Mouse (Mus musculus) forebrain, embryonic 12.5 days (tissue): Measurements from ENCODE around the gene Prep. TPM values are rescaled to one million over a fixed set of nuclear protein-coding genes. Genes with fewer than 3 reads are reported as not detected.

ENCODE experiments used
- ATAC-seq: fragments of 200-750 bp; cut with Nextera tagmentation; 2 replicates; pipeline ENCODE4 v1.8.0; 2017; ENCODE audit warnings: moderate TSS enrichment; ENCODE audit not compliant: low FRiP score
- H3K27ac ChIP-seq: fragments of 300-500 bp; sonication (generic); 2 replicates; pipeline ENCODE4 v1.5.1; 2016; ENCODE audit warnings: mild to moderate bottlenecking
- H3K27me3 ChIP-seq: fragments of 300-500 bp; sonication (generic); 2 replicates; pipeline ENCODE4 v1.6.1; 2016; ENCODE audit warnings: mild to moderate bottlenecking
- H3K36me3 ChIP-seq: fragments of 300-500 bp; sonication (generic); replicated peaks from 2 replicates; pipeline ENCODE4 v1.6.1; 2016; ENCODE audit warnings: mild to moderate bottlenecking
- H3K4me1 ChIP-seq: fragments of 300-500 bp; sonication (generic); 2 replicates; pipeline ENCODE4 v1.6.1; 2016
- H3K4me2 ChIP-seq: fragments of 300-500 bp; sonication (generic); 2 replicates; pipeline ENCODE4 v1.6.1; 2016; ENCODE audit warnings: mild to moderate bottlenecking, moderate library complexity
- H3K4me3 ChIP-seq: fragments of 300-500 bp; sonication (generic); replicated peaks from 2 replicates; pipeline ENCODE4 v1.5.1; 2016; ENCODE audit warnings: mild to moderate bottlenecking
- H3K9ac ChIP-seq: fragments of 300-500 bp; sonication (generic); 2 replicates; pipeline ENCODE4 v1.6.1; 2016; ENCODE audit warnings: mild to moderate bottlenecking
- H3K9me3 ChIP-seq: fragments of 300-500 bp; sonication (generic); 2 replicates; pipeline ENCODE4 v1.6.1; 2016
- WGBS: fragments of 180-500 bp; shearing (Covaris S2); methylation state at CpG from one replicate; pipeline ENCODE4 v1.1.7; 2016; 5-methylcytosine and 5-hydroxymethylcytosine counted together
- polyA plus RNA-seq: library from polyadenylated mRNA; unstranded; fragments of >200 nt; fragmentation: Nextera tagmentation; extraction: Ambion mirVana; gene quantifications from 2 replicates; pipeline ENCODE4 v1.2.1, GENCODE M21; 2016

Gene Prep
- polyA plus RNA-seq, 1 experiment from 2014 or later: 23.7 TPM

DNA sequence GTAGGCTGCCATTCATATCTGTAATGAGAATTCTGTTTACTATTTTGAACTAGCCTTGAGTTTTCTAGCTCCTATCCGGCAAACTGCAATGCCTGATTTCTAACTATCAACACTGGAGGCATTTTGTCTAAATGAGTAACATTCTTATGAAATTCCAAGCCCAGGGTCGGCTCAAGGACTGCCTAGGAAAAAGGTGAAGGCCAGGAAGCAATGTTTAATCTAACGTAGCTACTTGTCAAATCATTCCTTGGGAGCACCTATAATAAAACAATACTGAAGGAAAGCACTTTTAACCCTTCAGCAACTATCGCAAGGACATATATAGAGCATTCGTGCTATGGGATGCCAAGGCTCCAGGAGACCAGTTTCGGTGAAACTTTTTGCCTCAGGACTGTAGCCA lies 8.6 kb upstream of the Prep start:
- H3K9me3 ChIP-seq: no peaks in the 10 kb centered on the region
- H3K4me3 ChIP-seq: no peak overlapping the region
- H3K36me3 ChIP-seq: no peaks in the 10 kb centered on the region
- H3K27me3 ChIP-seq: no peaks in the 10 kb centered on the region
- no peak for ATAC-seq
- H3K9ac ChIP-seq: no peak overlapping the region
- H3K27ac ChIP-seq: no peak overlapping the region
- H3K4me1 ChIP-seq: no peaks in the 10 kb centered on the region
- WGBS: 92% methylated on average over 6 of the region's 6 CpGs
- no peak overlapping the region for H3K4me2 ChIP-seq

DNA sequence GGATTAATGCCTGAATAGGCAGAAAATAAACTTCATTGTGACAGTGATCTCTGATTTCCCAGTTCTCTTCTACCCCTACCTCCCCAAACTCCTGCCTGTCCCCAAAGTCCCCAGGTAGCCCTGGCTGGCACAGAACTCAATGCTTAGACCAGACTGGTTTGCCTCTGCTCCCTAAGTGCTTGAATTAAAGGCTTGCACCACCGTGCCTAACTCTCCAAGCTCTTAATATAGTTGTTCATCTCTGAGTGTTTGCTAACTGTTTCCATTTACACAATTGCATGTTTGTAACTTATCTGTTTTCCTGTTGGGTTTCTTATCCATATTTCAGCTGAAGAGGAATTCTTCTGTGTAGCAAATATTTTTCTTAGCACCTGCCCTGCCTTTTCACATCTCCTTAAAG lies 6.2 kb upstream of the Prep start:
- Histone ChIP-seq H3K4me2 (no peak overlapping the region), H3K9ac (no peak overlapping the region)
- ATAC-seq: no peak

DNA sequence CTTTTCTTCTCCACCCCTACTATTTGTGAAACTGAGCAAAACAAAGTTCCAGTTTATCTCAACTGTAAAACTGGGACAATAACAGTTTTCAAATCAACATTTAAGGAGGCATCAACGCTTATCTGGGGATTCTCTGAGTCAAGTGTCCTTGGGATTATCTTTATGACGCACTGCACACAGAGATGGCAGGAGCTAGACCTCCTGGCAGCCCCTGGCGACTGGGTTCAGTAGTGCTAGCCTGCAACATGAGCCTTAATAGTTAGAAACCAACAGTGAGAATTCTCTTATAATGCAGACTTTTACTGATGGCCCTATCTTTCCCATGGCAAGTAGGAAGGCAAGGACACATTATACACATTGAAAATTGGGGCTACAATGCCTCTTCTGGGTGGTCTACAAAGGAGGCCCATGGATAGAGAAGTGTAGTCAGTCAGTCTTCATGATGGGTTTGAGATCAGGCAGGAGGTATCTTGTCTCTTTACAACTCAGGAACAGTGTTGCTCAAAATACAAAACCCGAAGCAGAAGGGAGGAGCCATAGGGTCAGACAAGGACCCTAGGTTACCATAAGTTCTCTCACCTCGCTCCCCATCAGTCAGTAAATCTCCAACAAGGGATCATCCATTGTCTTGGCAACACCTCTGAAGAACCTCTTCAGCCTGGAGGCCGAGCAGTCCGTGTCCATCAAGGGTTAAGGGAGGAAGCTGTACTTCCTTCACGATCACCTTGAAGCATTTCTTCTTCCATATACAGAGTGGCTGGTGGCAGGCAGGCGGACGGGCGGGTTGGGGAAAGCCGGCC lies 672 bp upstream of the Prep start:
- 18% methylated on average over 12 of the region's 12 CpGs for WGBS
- Histone ChIP-seq H3K4me3 (peak overlapping the region; percentile 92), H3K36me3 (no peaks in the 10 kb centered on the region), H3K27me3 (no peaks in the 10 kb centered on the region), H3K27ac (peak overlapping the region; percentile 85), H3K9me3 (no peaks in the 10 kb centered on the region), H3K4me1 (peaks cover 31% of the 10 kb centered on the region), H3K9ac (peak overlapping the region; percentile 91), H3K4me2 (peak overlapping the region; percentile 66)
- 0 out of 2 replicates have a peak, but pooled peaks have one; percentile 12 for ATAC-seq

More for the DNA sequence above, 6.2 kb upstream of the Prep start:
- H3K4me3 ChIP-seq: no peak overlapping the region
- 79% methylated on average over 1 of the region's 1 CpGs for whole genome bisulfite sequencing
- no peaks in the 10 kb centered on the region for H3K4me1 ChIP-seq
- no peaks in the 10 kb centered on the region for H3K9me3 ChIP-seq
- no peaks in the 10 kb centered on the region for H3K36me3 ChIP-seq
- H3K27me3 ChIP-seq: no peaks in the 10 kb centered on the region
- H3K27ac ChIP-seq: no peak overlapping the region

DNA sequence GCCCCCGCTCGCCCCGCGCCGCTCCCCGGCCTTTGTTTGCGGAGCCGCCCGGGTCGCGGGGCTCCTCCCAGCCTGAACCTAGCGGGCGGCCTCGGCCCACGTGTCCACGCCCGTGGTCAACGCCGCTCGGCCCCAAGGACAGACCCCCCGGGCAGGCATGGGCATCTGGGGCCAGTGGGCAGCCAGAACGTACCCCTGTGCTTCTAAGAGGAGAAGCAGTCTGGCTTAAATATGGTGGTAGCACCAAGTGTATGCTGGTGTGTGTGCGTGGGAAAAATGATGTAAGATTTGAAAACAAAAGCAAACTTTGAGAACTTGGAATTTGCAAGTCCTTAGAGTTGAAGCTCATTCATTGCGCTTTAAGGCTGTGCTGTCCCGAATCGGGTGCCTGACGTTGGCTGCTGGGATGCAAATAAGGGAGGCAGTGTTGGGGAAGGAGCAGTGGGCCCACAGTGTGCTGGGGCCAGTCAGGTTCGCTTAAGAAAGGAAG lies 478 bp downstream of the Prep start:
- peaks cover 34% of the 10 kb centered on the region for H3K4me1 ChIP-seq
- H3K36me3 ChIP-seq: peaks cover under 1% of the 10 kb centered on the region; the same call in 1 of the 2 replicates
- no peaks in the 10 kb centered on the region for H3K27me3 ChIP-seq
- H3K27ac ChIP-seq: peak overlapping the region; percentile 85
- H3K9me3 ChIP-seq: no peaks in the 10 kb centered on the region
- H3K4me2 ChIP-seq: peak overlapping the region; percentile 66
- peak overlapping the region; percentile 92 for H3K4me3 ChIP-seq
- WGBS: under 1% methylated on average over 28 of the region's 28 CpGs
- peak; percentile 74 for ATAC-seq
- H3K9ac ChIP-seq: peak overlapping the region; percentile 91

DNA sequence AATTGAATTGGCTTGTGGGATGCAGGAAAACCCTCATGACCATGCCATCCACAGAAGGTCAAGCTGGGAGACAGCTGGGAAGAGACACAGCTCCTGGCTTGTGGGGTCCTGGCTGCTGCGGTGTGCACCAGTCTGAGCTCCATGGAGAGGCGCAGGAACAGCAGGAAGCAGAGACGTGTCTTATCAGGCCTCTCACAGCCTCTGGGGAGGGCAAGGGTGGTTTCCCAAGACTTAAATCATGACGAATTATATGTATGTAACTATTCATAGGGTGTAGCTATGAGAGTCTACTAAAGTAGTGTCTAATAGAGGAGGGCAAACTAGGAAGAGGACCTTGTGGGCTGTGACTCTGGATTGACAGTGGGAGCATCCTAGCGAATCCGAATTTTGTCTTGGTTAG lies 2.6 kb downstream of the Prep start:
- ATAC-seq: no peak
- Histone ChIP-seq H3K9me3 (no peaks in the 10 kb centered on the region), H3K4me3 (no peak overlapping the region), H3K4me1 (peaks cover 39% of the 10 kb centered on the region), H3K4me2 (no peak overlapping the region), H3K27ac (no peak overlapping the region), H3K27me3 (no peaks in the 10 kb centered on the region), H3K9ac (no peak overlapping the region), H3K36me3 (peaks cover 9% of the 10 kb centered on the region; the same call in 1 of the 2 replicates)
- 91% methylated on average over 6 of the region's 6 CpGs for WGBS

GRCm38 (mm10) chr10:45070362-45070761 lies 3.4 kb downstream of the Prep start:
- WGBS: 85% methylated on average over 5 of the region's 5 CpGs
- H3K27me3 ChIP-seq: no peaks in the 10 kb centered on the region
- peaks cover 9% of the 10 kb centered on the region; the same call in 1 of the 2 replicates for H3K36me3 ChIP-seq
- H3K27ac ChIP-seq: no peak overlapping the region
- no peak overlapping the region for H3K4me2 ChIP-seq
- ATAC-seq: no peak
- no peaks in the 10 kb centered on the region for H3K9me3 ChIP-seq
- H3K9ac ChIP-seq: no peak overlapping the region
- H3K4me1 ChIP-seq: peaks cover 43% of the 10 kb centered on the region
- H3K4me3 ChIP-seq: no peak overlapping the region

DNA sequence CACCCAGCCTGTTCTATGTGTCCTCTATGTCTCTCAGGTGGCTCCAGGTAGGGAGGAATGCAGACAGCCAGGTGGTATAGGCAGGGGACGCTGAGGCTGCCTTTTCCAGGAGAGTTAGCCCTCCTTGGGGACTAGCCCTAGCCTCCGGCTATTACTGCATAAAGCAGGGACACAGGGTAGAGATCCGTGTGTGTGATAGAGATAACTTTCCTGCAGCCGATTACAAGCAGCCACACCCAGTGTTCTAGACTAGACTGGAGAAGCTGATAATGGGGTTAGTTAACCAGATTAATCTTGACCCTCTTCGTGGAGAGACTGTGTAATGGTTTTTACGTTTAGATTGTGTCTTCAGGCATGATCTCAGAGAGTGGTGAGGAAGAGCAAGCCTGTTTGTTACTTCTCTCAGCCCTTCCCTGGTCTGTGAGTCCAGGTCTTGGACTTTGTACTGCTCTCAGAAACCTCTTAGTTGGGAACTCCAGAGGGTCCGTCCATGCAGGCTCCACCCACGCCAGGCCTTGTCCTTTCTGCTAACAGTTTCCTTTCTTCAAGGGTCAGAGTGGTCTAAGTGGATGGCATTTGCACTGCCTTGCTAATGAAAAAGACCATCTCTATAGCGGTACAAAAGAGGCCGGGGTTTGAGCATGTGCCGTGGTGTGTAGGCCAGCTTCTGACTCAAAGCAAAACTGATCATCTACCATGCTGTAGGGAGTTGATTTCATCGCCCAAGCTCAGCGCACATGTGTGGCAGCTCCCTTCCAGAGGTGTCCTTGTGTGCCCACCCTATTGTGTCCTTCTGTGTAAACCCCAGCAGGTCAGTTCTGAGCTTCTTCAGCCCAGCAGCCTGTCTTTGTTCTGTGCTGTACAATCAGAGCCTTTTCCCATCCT lies 4.2 kb downstream of the Prep start:
- Histone ChIP-seq H3K4me3 (no peak overlapping the region), H3K36me3 (peaks cover 9% of the 10 kb centered on the region; the same call in 1 of the 2 replicates), H3K9ac (no peak overlapping the region), H3K4me1 (peaks cover 50% of the 10 kb centered on the region), H3K27ac (no peak overlapping the region), H3K27me3 (no peaks in the 10 kb centered on the region), H3K4me2 (no peak overlapping the region), H3K9me3 (no peaks in the 10 kb centered on the region)
- no peak for ATAC-seq
- WGBS: 80% methylated on average over 13 of the region's 13 CpGs

DNA sequence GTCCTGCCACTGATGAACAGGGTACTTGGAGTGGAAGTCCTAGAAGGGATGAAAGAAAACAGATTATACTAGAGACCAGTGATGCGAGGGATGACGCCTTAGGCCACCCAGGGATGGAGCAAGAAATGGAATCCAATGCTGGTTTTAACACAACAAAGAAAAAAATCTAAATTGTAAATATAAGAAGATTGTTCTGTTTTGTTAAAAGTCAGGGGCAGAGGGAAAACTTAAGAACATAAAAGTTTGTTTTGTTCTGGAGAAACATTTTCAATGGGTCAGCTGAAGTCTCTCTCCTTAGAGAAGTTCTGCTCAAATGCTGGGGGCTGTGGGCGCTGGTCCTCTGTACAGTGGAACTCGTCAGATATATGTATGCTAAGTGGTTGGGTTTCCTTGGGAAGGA lies 5.3 kb downstream of the Prep start:
- peaks cover 50% of the 10 kb centered on the region for H3K4me1 ChIP-seq

GRCm38 (mm10) chr10:45074543-45074942 lies 7.5 kb downstream of the Prep start:
- 39% methylated on average over 6 of the region's 6 CpGs for whole genome bisulfite sequencing
- H3K27ac ChIP-seq: no peak overlapping the region
- peaks cover 33% of the 10 kb centered on the region for H3K4me1 ChIP-seq
- peaks cover 12% of the 10 kb centered on the region; the same call in 1 of the 2 replicates for H3K36me3 ChIP-seq
- peak; percentile 47; the same call in 1 of the 2 replicates for ATAC-seq
- H3K4me3 ChIP-seq: no peak overlapping the region
- H3K4me2 ChIP-seq: no peak overlapping the region
- H3K9me3 ChIP-seq: no peaks in the 10 kb centered on the region
- H3K27me3 ChIP-seq: no peaks in the 10 kb centered on the region
- H3K9ac ChIP-seq: no peak overlapping the region

More for the DNA sequence above, 5.3 kb downstream of the Prep start:
- Histone ChIP-seq H3K4me3 (no peak overlapping the region), H3K9ac (no peak overlapping the region), H3K36me3 (peaks cover 9% of the 10 kb centered on the region; the same call in 1 of the 2 replicates), H3K27me3 (no peaks in the 10 kb centered on the region), H3K27ac (no peak overlapping the region), H3K4me2 (no peak overlapping the region), H3K9me3 (no peaks in the 10 kb centered on the region)
- ATAC-seq: no peak
- 90% methylated on average over 4 of the region's 4 CpGs for WGBS

DNA sequence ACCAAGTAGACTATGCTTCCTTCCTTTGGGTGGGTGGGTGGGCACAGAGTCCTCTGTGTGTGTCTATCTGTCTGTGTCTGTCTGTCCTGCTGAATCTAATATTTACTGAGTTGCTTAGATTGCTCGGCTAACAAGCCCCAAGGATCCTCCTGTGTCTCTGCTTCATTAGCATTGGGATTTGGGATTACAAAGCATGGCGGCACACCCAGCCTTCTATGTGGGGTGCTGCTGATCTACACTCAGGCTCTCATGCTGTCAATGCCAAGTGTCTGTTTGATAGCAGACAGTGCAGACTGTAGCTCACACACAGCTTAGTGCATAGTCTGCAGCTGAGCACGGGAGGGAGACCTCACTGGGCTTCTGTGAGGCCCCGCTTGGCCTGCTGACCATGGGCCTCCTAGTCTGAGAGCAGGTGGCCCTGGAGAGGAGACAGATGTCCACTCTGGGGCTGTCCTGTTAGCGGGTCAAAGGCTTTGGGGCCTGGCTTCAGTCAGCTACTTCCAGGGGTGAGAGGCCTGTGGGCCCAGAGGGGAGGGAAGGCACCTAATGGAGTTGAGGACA lies 8.6 kb downstream of the Prep start:
- H3K4me1 ChIP-seq: peaks cover 30% of the 10 kb centered on the region
- no peak for ATAC-seq
- 74% methylated on average over 5 of the region's 5 CpGs for WGBS
- no peak overlapping the region for H3K9ac ChIP-seq
- no peak overlapping the region for H3K4me2 ChIP-seq
- H3K36me3 ChIP-seq: peaks cover 19% of the 10 kb centered on the region; the same call in 1 of the 2 replicates
- no peaks in the 10 kb centered on the region for H3K9me3 ChIP-seq
- H3K27me3 ChIP-seq: no peaks in the 10 kb centered on the region
- H3K4me3 ChIP-seq: no peak overlapping the region
- H3K27ac ChIP-seq: no peak overlapping the region

DNA sequence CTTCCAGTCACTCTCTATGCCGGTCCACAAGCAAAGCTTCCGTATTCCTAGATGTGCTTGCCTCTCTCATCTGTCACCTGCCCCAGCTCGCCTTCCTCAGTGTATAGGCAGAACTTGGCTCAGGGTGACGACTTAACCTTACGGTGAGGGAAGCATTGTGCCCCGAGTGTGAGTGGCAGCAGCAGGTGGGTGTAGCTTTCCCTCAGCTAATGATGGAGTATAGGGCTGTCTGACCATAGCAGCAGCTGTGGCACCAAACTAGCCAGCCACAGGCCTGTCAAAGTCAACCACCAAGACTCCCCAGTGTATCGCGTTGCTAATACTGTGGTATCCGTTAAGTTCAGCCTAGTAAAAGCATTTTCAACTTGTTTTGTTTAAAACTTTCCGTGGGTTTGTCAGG lies 9.6 kb downstream of the Prep start:
- no peak overlapping the region for H3K9ac ChIP-seq
- peaks cover 20% of the 10 kb centered on the region; the same call in 1 of the 2 replicates for H3K4me1 ChIP-seq
- H3K9me3 ChIP-seq: no peaks in the 10 kb centered on the region
- no peaks in the 10 kb centered on the region for H3K27me3 ChIP-seq
- peaks cover 19% of the 10 kb centered on the region; the same call in 1 of the 2 replicates for H3K36me3 ChIP-seq
- WGBS: 88% methylated on average over 10 of the region's 10 CpGs
- no peak overlapping the region for H3K4me2 ChIP-seq
- ATAC-seq: no peak
- H3K27ac ChIP-seq: no peak overlapping the region
- no peak overlapping the region for H3K4me3 ChIP-seq

DNA sequence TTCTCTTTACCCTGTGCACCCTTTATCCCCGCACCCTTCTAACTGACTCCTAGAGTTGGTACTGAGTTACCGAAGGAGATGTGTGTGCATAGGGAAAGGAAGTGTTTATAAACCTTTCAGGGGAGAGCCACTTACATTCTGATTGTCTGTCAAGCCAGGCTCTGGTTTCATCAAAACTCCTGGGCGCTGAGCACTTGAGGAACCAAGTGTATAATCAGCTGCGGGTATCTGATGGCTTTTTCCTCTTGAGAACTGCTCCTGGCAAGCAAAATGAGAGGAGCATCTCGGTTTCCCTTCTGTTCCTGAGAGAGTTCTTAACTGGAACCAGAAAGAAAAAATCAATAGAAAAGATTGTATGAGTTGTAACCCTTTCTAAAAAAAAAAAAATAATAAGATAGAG lies 10.3 kb downstream of the Prep start:
- Histone ChIP-seq H3K36me3 (peaks cover 19% of the 10 kb centered on the region; the same call in 1 of the 2 replicates), H3K27ac (no peak overlapping the region), H3K27me3 (no peaks in the 10 kb centered on the region), H3K4me3 (no peak overlapping the region), H3K9me3 (no peaks in the 10 kb centered on the region), H3K4me2 (no peak overlapping the region), H3K9ac (no peak overlapping the region), H3K4me1 (peaks cover 20% of the 10 kb centered on the region; the same call in 1 of the 2 replicates)
- 75% methylated on average over 5 of the region's 5 CpGs for whole genome bisulfite sequencing
- no peak for ATAC-seq
